Mouse (Mus musculus) left cerebral cortex, adult 8-10 months (tissue): ENCODE measurements around the gene Rpl29. TPM values are rescaled to one million over a fixed set of nuclear protein-coding genes. Genes with fewer than 3 reads are reported as not detected.

ENCODE experiments used
- DNase-seq, 2 experiments: peaks; one replicate each; pipeline ENCODE4 v3.0.0; 2022; ENCODE audit warnings: low spot score in 2 of 2
- total RNA-seq, 4 experiments: library from RNA; stranded (reverse); gene quantifications; 2 replicates each; pipeline ENCODE4 v1.2.4; 2022

Gene Rpl29
- 100 to 1,000 TPM; 266 to 312 (median 299) TPM for total RNA-seq

- DNase-seq = peak; percentile 84 to 95
These were observed at the start of gene Rpl29 for GRCm38 (mm10) chr9:106429221-106430014. Gene Rpl29, plus strand, starts transcription at chr9:106429454.

- DNase-seq = no peak
These were observed 42.9 kb upstream of the Rpl29 start for GRCm38 (mm10) chr9:106386181-106386864.

- no peak for DNase-seq
These were observed 36.3 kb upstream of the Rpl29 start for GRCm38 (mm10) chr9:106392828-106393527.

- DNase-seq = no peak
These were observed 35.7 kb upstream of the Rpl29 start for GRCm38 (mm10) chr9:106393548-106393947.

- no peak for DNase-seq
These were observed 34.3 kb upstream of the Rpl29 start for GRCm38 (mm10) chr9:106394649-106395602.

GRCm38 (mm10) chr9:106397733-106398132 lies 31.5 kb upstream of the Rpl29 start:
- no peak for DNase-seq

- no peak for DNase-seq
These were observed 30.5 kb upstream of the Rpl29 start for GRCm38 (mm10) chr9:106398667-106399311.

- DNase-seq = no peak
These were observed 29.4 kb upstream of the Rpl29 start for GRCm38 (mm10) chr9:106399808-106400207.

GRCm38 (mm10) chr9:106402149-106402548 lies 27.1 kb upstream of the Rpl29 start:
- no peak for DNase-seq

- DNase-seq = peak in 1 of 2 experiments; percentile 81
These were observed 26.5 kb upstream of the Rpl29 start for GRCm38 (mm10) chr9:106402607-106403375.

GRCm38 (mm10) chr9:106405275-106405674 lies 24.0 kb upstream of the Rpl29 start:
- no peak for DNase-seq

- DNase-seq = peak in 1 of 2 experiments; percentile 63
These were observed 22.7 kb upstream of the Rpl29 start for GRCm38 (mm10) chr9:106406443-106407078.

- no peak for DNase-seq
These were observed 20.2 kb upstream of the Rpl29 start for GRCm38 (mm10) chr9:106409096-106409495.

GRCm38 (mm10) chr9:106410086-106410650 lies 19.1 kb upstream of the Rpl29 start:
- DNase-seq = no peak

GRCm38 (mm10) chr9:106411091-106411594 lies 18.1 kb upstream of the Rpl29 start:
- peak in 1 of 2 experiments; percentile 79 for DNase-seq

GRCm38 (mm10) chr9:106411729-106412128 lies 17.5 kb upstream of the Rpl29 start:
- no peak for DNase-seq

GRCm38 (mm10) chr9:106412210-106412609 lies 17.0 kb upstream of the Rpl29 start:
- DNase-seq = no peak

- DNase-seq = no peak
These were observed 15.6 kb upstream of the Rpl29 start for GRCm38 (mm10) chr9:106413606-106414005.
